Mouse (Mus musculus): ENCODE measurements around the gene A630095N17Rik. TPM values are rescaled to one million over a fixed set of nuclear protein-coding genes. Genes with fewer than 3 reads are reported as not detected.
"Not testable (repeated sequence)": the region's sequence is repeated elsewhere in the genome, so short reads cannot be mapped to it uniquely, and the experiment has no call there.

Gene A630095N17Rik
- total RNA-seq, 1 experiment from 2014 or later: not detected

- peak; percentile 37; the same call in 1 of the 2 replicates for ATAC-seq (ENCODE audit: extremely low read depth, insufficient number of reproducible peaks, low FRiP score, poor library complexity, severe bottlenecking)
Measured at GRCm38 (mm10) chr1:75244836-75245235, 12.9 kb upstream of the A630095N17Rik start.

GRCm38 (mm10) chr1:75244175-75244826 lies 12.4 kb upstream of the A630095N17Rik start:
- no peak for ATAC-seq (ENCODE audit: extremely low read depth, insufficient number of reproducible peaks, low FRiP score, poor library complexity, severe bottlenecking)

DNA sequence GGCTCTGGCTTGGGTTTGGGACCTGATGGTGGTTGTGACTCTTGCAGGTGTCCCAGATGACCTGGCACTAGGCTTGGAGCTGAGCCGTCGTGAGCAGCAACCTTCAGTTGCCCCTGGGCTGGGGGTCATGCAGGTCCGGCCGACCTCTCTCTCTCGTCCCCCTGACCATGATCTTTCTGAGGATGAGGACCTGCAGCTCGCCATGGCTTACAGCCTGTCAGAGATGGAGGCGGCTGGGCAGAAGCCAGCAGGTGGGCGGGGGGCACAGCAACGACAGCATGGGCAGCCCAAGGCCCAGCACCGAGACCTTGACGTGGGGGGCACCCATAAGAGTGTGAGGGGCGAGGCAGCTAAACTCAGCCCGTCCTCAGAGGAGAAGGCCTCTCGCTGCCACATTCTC lies 11.5 kb upstream of the A630095N17Rik start:
- no peak for ATAC-seq (ENCODE audit: extremely low read depth, insufficient number of reproducible peaks, low FRiP score, poor library complexity, severe bottlenecking)

DNA sequence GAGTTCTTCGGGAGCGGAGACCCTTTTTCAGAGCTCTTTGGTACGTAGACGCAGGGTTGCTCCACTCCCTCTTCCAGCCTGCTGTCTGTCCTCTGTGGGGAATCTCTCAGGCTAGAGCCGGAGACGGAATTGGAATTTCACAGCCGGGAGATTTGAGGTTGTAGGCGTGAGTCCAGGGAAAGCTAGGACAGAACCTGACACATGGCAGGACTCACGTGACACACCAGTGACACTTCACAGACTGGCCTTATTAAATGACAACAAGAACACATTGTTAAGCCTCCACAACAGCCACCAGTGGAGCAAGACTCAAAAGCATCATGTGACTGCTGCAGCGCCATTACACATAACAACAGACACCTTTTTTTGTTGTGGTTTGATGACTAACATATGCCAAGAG lies 7.7 kb upstream of the A630095N17Rik start:
- ATAC-seq (ENCODE audit: extremely low read depth, insufficient number of reproducible peaks, low FRiP score, poor library complexity, severe bottlenecking): no peak

GRCm38 (mm10) chr1:75236117-75237050 lies 4.5 kb upstream of the A630095N17Rik start, which contains the start of gene Dnajb2:
Gene Dnajb2, plus strand, starts transcription at chr1:75236406.
- ATAC-seq (ENCODE audit: extremely low read depth, insufficient number of reproducible peaks, low FRiP score, poor library complexity, severe bottlenecking): peak; percentile 69

- ATAC-seq (ENCODE audit: extremely low read depth, insufficient number of reproducible peaks, low FRiP score, poor library complexity, severe bottlenecking): peak; percentile 75
Measured at GRCm38 (mm10) chr1:75234606-75235005, 2.7 kb upstream of the A630095N17Rik start.

DNA sequence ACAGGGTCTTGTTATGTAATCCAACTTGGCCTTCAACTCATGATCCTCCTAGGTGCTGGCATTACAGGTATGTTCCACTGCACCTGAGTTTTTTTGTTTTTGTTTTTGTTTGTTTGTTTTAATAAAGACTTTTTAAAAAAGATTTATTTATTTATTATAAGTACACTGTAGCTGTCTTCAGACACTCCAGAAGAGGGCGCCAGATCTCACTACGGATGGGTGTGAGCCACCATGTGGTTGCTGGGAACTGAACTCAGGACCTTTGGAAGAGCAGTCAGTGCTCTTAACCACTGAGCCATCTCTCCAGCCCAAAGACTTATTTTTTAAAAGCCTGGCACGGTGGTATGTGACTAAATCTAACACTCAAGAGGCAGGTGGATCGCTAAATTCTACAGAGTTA lies 587 bp upstream of the A630095N17Rik start:
- ATAC-seq (ENCODE audit: extremely low read depth, insufficient number of reproducible peaks, low FRiP score, poor library complexity, severe bottlenecking): not testable (repeated sequence)

GRCm38 (mm10) chr1:75231224-75231623 lies 678 bp downstream of the A630095N17Rik start:
- ATAC-seq (ENCODE audit: extremely low read depth, insufficient number of reproducible peaks, low FRiP score, poor library complexity, severe bottlenecking): no peak

- ATAC-seq (ENCODE audit: extremely low read depth, insufficient number of reproducible peaks, low FRiP score, poor library complexity, severe bottlenecking): no peak
Measured at GRCm38 (mm10) chr1:75230335-75230994, 1.4 kb downstream of the A630095N17Rik start.

DNA sequence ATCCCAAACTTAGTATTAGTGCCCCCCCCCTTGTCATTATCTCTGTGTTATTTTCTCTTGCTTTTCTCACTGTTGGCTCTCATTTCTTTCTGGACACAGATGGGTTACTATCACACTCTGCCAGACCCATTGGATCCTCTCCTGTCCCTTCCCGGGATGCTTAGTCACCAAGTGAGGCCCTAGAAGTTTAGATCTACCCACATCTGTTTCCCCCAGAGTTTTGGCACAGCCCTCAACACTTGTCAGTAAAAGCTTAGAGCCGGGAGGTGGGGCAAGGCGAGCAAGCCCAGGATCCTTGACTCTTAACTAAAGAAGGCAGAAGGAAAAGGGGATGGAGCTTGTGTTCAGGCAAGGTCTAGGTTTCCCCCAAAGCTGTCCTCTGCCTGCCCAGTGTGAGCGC lies 2.7 kb downstream of the A630095N17Rik start:
- no peak for ATAC-seq (ENCODE audit: extremely low read depth, insufficient number of reproducible peaks, low FRiP score, poor library complexity, severe bottlenecking)

GRCm38 (mm10) chr1:75227653-75228052 lies 4.2 kb downstream of the A630095N17Rik start:
- ATAC-seq (ENCODE audit: extremely low read depth, insufficient number of reproducible peaks, low FRiP score, poor library complexity, severe bottlenecking): no peak

DNA sequence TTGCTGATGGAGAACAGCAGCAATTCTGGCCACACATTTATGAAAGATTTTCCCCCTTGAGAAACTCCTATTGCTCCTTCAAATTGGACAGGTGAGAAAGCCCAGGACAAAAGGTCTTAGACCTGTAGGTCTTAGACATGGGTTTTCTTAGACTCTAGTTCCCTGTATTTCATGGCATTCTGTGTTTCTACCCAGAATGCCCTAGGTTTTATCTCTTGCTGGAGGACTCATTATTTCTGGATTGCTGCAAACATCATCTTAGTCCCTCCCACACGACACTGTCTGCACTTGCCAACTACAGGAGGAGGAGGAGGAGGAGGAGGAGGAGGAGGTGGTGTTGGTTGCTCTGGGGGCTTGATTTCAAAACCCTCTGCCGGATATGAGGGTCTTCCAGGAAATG lies 5.8 kb downstream of the A630095N17Rik start:
- ATAC-seq (ENCODE audit: extremely low read depth, insufficient number of reproducible peaks, low FRiP score, poor library complexity, severe bottlenecking): no peak

- no peak for ATAC-seq (ENCODE audit: extremely low read depth, insufficient number of reproducible peaks, low FRiP score, poor library complexity, severe bottlenecking)
Measured at GRCm38 (mm10) chr1:75225473-75225872, 6.4 kb downstream of the A630095N17Rik start.

DNA sequence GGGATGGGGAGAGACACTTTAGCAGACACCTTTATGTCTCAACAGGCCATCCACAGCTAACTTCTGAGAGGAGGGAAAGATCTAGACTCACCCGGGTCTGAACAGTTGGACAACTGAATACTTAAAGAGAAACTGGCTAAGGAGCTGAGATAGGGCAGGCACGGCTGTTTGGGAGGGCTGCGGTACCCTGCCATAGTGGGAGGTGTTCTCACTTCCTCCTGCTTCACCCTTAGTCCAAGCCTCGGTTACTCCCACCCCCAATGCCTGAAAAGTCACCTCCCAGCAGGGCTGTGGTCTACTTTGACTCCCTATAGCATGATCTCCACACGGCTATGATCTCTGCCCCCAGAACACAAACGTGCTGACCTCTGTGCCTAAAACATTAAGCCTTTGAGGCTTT lies 8.4 kb downstream of the A630095N17Rik start:
- no peak for ATAC-seq (ENCODE audit: extremely low read depth, insufficient number of reproducible peaks, low FRiP score, poor library complexity, severe bottlenecking)

GRCm38 (mm10) chr1:75222926-75223325 lies 9.0 kb downstream of the A630095N17Rik start:
- ATAC-seq (ENCODE audit: extremely low read depth, insufficient number of reproducible peaks, low FRiP score, poor library complexity, severe bottlenecking): no peak

DNA sequence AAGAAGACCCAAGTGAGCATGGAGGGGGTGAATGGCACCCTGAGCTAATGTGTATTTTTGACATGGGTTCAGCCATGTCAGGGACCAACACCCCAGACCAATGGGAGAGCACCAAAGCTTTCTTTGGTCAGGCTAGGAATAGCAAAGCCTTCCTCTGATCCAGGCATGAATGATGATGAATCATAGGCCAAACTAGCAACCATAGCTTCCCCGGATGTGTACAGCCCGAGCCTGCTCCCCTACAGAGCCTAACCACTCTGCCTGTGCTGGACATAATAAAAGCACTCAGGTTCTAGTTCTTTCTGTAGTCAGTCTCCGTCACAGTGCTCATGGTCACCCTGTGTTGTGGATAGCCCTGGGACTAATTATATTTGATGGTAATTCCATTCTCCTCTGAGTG lies 10.4 kb downstream of the A630095N17Rik start:
- no peak for ATAC-seq (ENCODE audit: extremely low read depth, insufficient number of reproducible peaks, low FRiP score, poor library complexity, severe bottlenecking)

- no peak for ATAC-seq (ENCODE audit: extremely low read depth, insufficient number of reproducible peaks, low FRiP score, poor library complexity, severe bottlenecking)
Measured at GRCm38 (mm10) chr1:75219531-75219930, 12.4 kb downstream of the A630095N17Rik start, which contains the start of gene Tuba4a. Gene Tuba4a, minus strand, starts transcription at chr1:75219865.

- peak; percentile 86 for ATAC-seq (ENCODE audit: extremely low read depth, insufficient number of reproducible peaks, low FRiP score, poor library complexity, severe bottlenecking)
Measured at GRCm38 (mm10) chr1:75219078-75219477, 12.8 kb downstream of the A630095N17Rik start.

- peak; percentile 37; the same call in 1 of the 2 replicates for ATAC-seq (ENCODE audit: extremely low read depth, insufficient number of reproducible peaks, low FRiP score, poor library complexity, severe bottlenecking)
Measured at GRCm38 (mm10) chr1:75218227-75219001, 13.5 kb downstream of the A630095N17Rik start.

Data from neutrophil, adult 5-6 weeks (primary cell).